Mouse (Mus musculus): Measurements from ENCODE around the gene Stpg3. TPM values are rescaled to one million over a fixed set of nuclear protein-coding genes. Genes with fewer than 3 reads are reported as not detected.

Stpg3 gene
- total RNA-seq, 1 experiment: 0.45 TPM

GRCm38 (mm10) chr2:25170326-25171100 lies 43.9 kb downstream of the Stpg3 start:
- no peaks in the 10 kb centered on the region for H3K9me3 ChIP-seq (ENCODE audit: control insufficient read depth, insufficient read depth, low read depth, low read length)
- H3K27ac ChIP-seq (ENCODE audit: insufficient read depth, low read depth, low read length, poor library complexity, severe bottlenecking): no peak overlapping the region
- in situ Hi-C loops (cut with MboI; ENCODE audit: low sequenced_read_pairs in 2 of 2, unreplicated experiment in 2 of 2): no loop called here
- H3K9ac ChIP-seq (ENCODE audit: insufficient read depth, low read depth, low read length, poor library complexity, severe bottlenecking): no peak overlapping the region
- no peak for TF ChIP-seq ZNF384 (IDR thresholded peaks at IDR 0.05; ENCODE audit: low read depth, low read length)
- no peak for TF ChIP-seq CHD2 (IDR thresholded peaks at IDR 0.05; ENCODE audit: low read depth, low read length)
- no peak for TF ChIP-seq ZC3H11A (IDR thresholded peaks at IDR 0.05; ENCODE audit: borderline replicate concordance, low read depth, low read length)
- no peak for TF ChIP-seq HCFC1 (IDR thresholded peaks at IDR 0.05; ENCODE audit: borderline replicate concordance, insufficient read depth, low read length)
- no peak for TF ChIP-seq MAFK (IDR thresholded peaks at IDR 0.05; ENCODE audit: insufficient read depth, low read depth, low read length)
- H3K36me3 ChIP-seq (ENCODE audit: control insufficient read depth, insufficient read depth, low read length, poor library complexity, severe bottlenecking): no peaks in the 10 kb centered on the region
- no peak for DNase-seq (ENCODE audit: low read depth, low spot score)
- no peak overlapping the region for H3K4me3 ChIP-seq (ENCODE audit: insufficient read depth in 1 of 2, low read depth in 1 of 2, low read length in 2 of 2, poor library complexity in 1 of 2, severe bottlenecking in 1 of 2)
- H3K4me1 ChIP-seq (ENCODE audit: control insufficient read depth in 2 of 2, insufficient read depth in 2 of 2, low read length in 2 of 2, poor library complexity in 1 of 2): peaks cover 6 to 21% of the 10 kb centered on the region in 2 experiments; a peak in 3 of 4 replicates

- Histone ChIP-seq H3K9ac (ENCODE audit: insufficient read depth, low read depth, low read length, poor library complexity, severe bottlenecking) (no peak overlapping the region), H3K36me3 (ENCODE audit: control insufficient read depth, insufficient read depth, low read length, poor library complexity, severe bottlenecking) (no peaks in the 10 kb centered on the region), H3K9me3 (ENCODE audit: control insufficient read depth, insufficient read depth, low read depth, low read length) (no peaks in the 10 kb centered on the region), H3K4me1 (ENCODE audit: control insufficient read depth in 2 of 2, insufficient read depth in 2 of 2, low read length in 2 of 2, poor library complexity in 1 of 2) (peaks cover 6 to 21% of the 10 kb centered on the region in 2 experiments; a peak in 3 of 4 replicates), H3K27ac (ENCODE audit: insufficient read depth, low read depth, low read length, poor library complexity, severe bottlenecking) (no peak overlapping the region), H3K4me3 (ENCODE audit: insufficient read depth in 1 of 2, low read depth in 1 of 2, low read length in 2 of 2, poor library complexity in 1 of 2, severe bottlenecking in 1 of 2) (no peak overlapping the region)
- no peak for DNase-seq (ENCODE audit: low read depth, low spot score)
- in situ Hi-C loops (cut with MboI; ENCODE audit: low sequenced_read_pairs in 2 of 2, unreplicated experiment in 2 of 2): no loop called here
- TF ChIP-seq ZC3H11A (IDR thresholded peaks at IDR 0.05; ENCODE audit: borderline replicate concordance, low read depth, low read length) (no peak), MAFK (IDR thresholded peaks at IDR 0.05; ENCODE audit: insufficient read depth, low read depth, low read length) (no peak), ZNF384 (IDR thresholded peaks at IDR 0.05; ENCODE audit: low read depth, low read length) (no peak), CHD2 (IDR thresholded peaks at IDR 0.05; ENCODE audit: low read depth, low read length) (no peak), HCFC1 (IDR thresholded peaks at IDR 0.05; ENCODE audit: borderline replicate concordance, insufficient read depth, low read length) (no peak)
Measured at GRCm38 (mm10) chr2:25169778-25170177, 44.7 kb downstream of the Stpg3 start.

GRCm38 (mm10) chr2:25168665-25168978 lies 45.8 kb downstream of the Stpg3 start:
- in situ Hi-C loops (cut with MboI; ENCODE audit: low sequenced_read_pairs in 2 of 2, unreplicated experiment in 2 of 2): no loop called here

GRCm38 (mm10) chr2:25167919-25168664 lies 46.3 kb downstream of the Stpg3 start:
- DNase-seq (ENCODE audit: low read depth, low spot score): no peak
- in situ Hi-C loops (cut with MboI; ENCODE audit: low sequenced_read_pairs in 2 of 2, unreplicated experiment in 2 of 2): no loop called here
- TF ChIP-seq CHD2 (IDR thresholded peaks at IDR 0.05; ENCODE audit: low read depth, low read length) (no peak), ZNF384 (IDR thresholded peaks at IDR 0.05; ENCODE audit: low read depth, low read length) (no peak), MAFK (IDR thresholded peaks at IDR 0.05; ENCODE audit: insufficient read depth, low read depth, low read length) (no peak), HCFC1 (IDR thresholded peaks at IDR 0.05; ENCODE audit: borderline replicate concordance, insufficient read depth, low read length) (no peak), ZC3H11A (IDR thresholded peaks at IDR 0.05; ENCODE audit: borderline replicate concordance, low read depth, low read length) (no peak)
- Histone ChIP-seq H3K9me3 (ENCODE audit: control insufficient read depth, insufficient read depth, low read depth, low read length) (no peaks in the 10 kb centered on the region), H3K36me3 (ENCODE audit: control insufficient read depth, insufficient read depth, low read length, poor library complexity, severe bottlenecking) (no peaks in the 10 kb centered on the region), H3K9ac (ENCODE audit: insufficient read depth, low read depth, low read length, poor library complexity, severe bottlenecking) (no peak overlapping the region), H3K4me1 (ENCODE audit: control insufficient read depth in 2 of 2, insufficient read depth in 2 of 2, low read length in 2 of 2, poor library complexity in 1 of 2) (peaks cover 6 to 28% of the 10 kb centered on the region in 2 experiments; a peak in 3 of 4 replicates), H3K4me3 (ENCODE audit: insufficient read depth in 1 of 2, low read depth in 1 of 2, low read length in 2 of 2, poor library complexity in 1 of 2, severe bottlenecking in 1 of 2) (peak overlapping the region; percentile 24 to 44; a peak in 3 of 4 replicates), H3K27ac (ENCODE audit: insufficient read depth, low read depth, low read length, poor library complexity, severe bottlenecking) (no peak overlapping the region)

More at GRCm38 (mm10) chr2:25168665-25168978, 45.8 kb downstream of the Stpg3 start:
- Histone ChIP-seq H3K27ac (ENCODE audit: insufficient read depth, low read depth, low read length, poor library complexity, severe bottlenecking) (no peak overlapping the region), H3K9me3 (ENCODE audit: control insufficient read depth, insufficient read depth, low read depth, low read length) (no peaks in the 10 kb centered on the region), H3K4me3 (ENCODE audit: insufficient read depth in 1 of 2, low read depth in 1 of 2, low read length in 2 of 2, poor library complexity in 1 of 2, severe bottlenecking in 1 of 2) (0 out of 4 replicates have a peak overlapping the region, but pooled peaks of 1 of the 2 experiments have one; percentile 26), H3K36me3 (ENCODE audit: control insufficient read depth, insufficient read depth, low read length, poor library complexity, severe bottlenecking) (no peaks in the 10 kb centered on the region), H3K9ac (ENCODE audit: insufficient read depth, low read depth, low read length, poor library complexity, severe bottlenecking) (no peak overlapping the region), H3K4me1 (ENCODE audit: control insufficient read depth in 2 of 2, insufficient read depth in 2 of 2, low read length in 2 of 2, poor library complexity in 1 of 2) (peaks cover 6 to 26% of the 10 kb centered on the region in 2 experiments; a peak in 3 of 4 replicates)
- DNase-seq (ENCODE audit: low read depth, low spot score): no peak
- TF ChIP-seq ZNF384 (IDR thresholded peaks at IDR 0.05; ENCODE audit: low read depth, low read length): no peak
- TF ChIP-seq MAFK (IDR thresholded peaks at IDR 0.05; ENCODE audit: insufficient read depth, low read depth, low read length): no peak
- TF ChIP-seq CHD2 (IDR thresholded peaks at IDR 0.05; ENCODE audit: low read depth, low read length): no peak
- no peak for TF ChIP-seq ZC3H11A (IDR thresholded peaks at IDR 0.05; ENCODE audit: borderline replicate concordance, low read depth, low read length)
- TF ChIP-seq HCFC1 (IDR thresholded peaks at IDR 0.05; ENCODE audit: borderline replicate concordance, insufficient read depth, low read length): no peak

Data from ES-E14 (cell line).